Mouse (Mus musculus) lung, postnatal 36 days (tissue): Measurements from ENCODE around the gene Enpp3.
"Not testable (repeated sequence)": the region's sequence is repeated elsewhere in the genome, so short reads cannot be mapped to it uniquely, and the experiment has no call there.

ENCODE experiments used
- DNase-seq: peaks from one replicate; pipeline ENCODE4 v3.0.0; 2022; ENCODE audit warnings: mixed read lengths

Gene Enpp3

GRCm38 (mm10) chr10:24822842-24823241, 19.8 kb downstream of the Enpp3 start:
- DNase-seq, result no peak

- DNase-seq, result no peak
Observed at GRCm38 (mm10) chr10:24821990-24822676, 20.5 kb downstream of the Enpp3 start.

- no peak for DNase-seq
Observed at GRCm38 (mm10) chr10:24819526-24819925, 23.1 kb downstream of the Enpp3 start.

- no peak for DNase-seq
Observed at GRCm38 (mm10) chr10:24810639-24811038, 32.0 kb downstream of the Enpp3 start.

- DNase-seq, result no peak
Observed at GRCm38 (mm10) chr10:24806756-24807155, 35.9 kb downstream of the Enpp3 start.

GRCm38 (mm10) chr10:24805876-24806275, 36.7 kb downstream of the Enpp3 start:
- no peak for DNase-seq

GRCm38 (mm10) chr10:24805173-24805572, 37.5 kb downstream of the Enpp3 start:
- DNase-seq, result no peak

- not testable (repeated sequence) for DNase-seq
Observed at GRCm38 (mm10) chr10:24802742-24803244, 39.8 kb downstream of the Enpp3 start.

- no peak for DNase-seq
Observed at GRCm38 (mm10) chr10:24801796-24802195, 40.8 kb downstream of the Enpp3 start.

- peak; percentile 75 for DNase-seq
Observed at GRCm38 (mm10) chr10:24797246-24797645, 45.4 kb downstream of the Enpp3 start.

- DNase-seq, result no peak
Observed at GRCm38 (mm10) chr10:24792756-24793155, 49.9 kb downstream of the Enpp3 start.

GRCm38 (mm10) chr10:24789747-24790545, 52.7 kb downstream of the Enpp3 start:
- DNase-seq, result peak; percentile 67

GRCm38 (mm10) chr10:24785345-24785744, 57.3 kb downstream of the Enpp3 start:
- no peak for DNase-seq

GRCm38 (mm10) chr10:24784624-24785276, 57.9 kb downstream of the Enpp3 start:
- no peak for DNase-seq

- DNase-seq, result no peak
Observed at GRCm38 (mm10) chr10:24783946-24784345, 58.7 kb downstream of the Enpp3 start.

- no peak for DNase-seq
Observed at GRCm38 (mm10) chr10:24778643-24779020, 64.0 kb downstream of the Enpp3 start.

- peak; percentile 19 for DNase-seq
Observed at GRCm38 (mm10) chr10:24777916-24778642, 64.5 kb downstream of the Enpp3 start.

GRCm38 (mm10) chr10:24769496-24769895, 73.1 kb downstream of the Enpp3 start:
- DNase-seq, result no peak

- no peak for DNase-seq
Observed at GRCm38 (mm10) chr10:24767695-24768094, 74.9 kb downstream of the Enpp3 start.

- DNase-seq, result no peak
Observed at GRCm38 (mm10) chr10:24766061-24766460, 76.6 kb downstream of the Enpp3 start.

- no peak for DNase-seq
Observed at GRCm38 (mm10) chr10:24765151-24765755, 77.4 kb downstream of the Enpp3 start.

GRCm38 (mm10) chr10:24764640-24765039, 78.0 kb downstream of the Enpp3 start:
- no peak for DNase-seq
